Mouse (Mus musculus) layer of hippocampus, postnatal 14 days (tissue): ENCODE measurements around the gene Inka2. TPM values are rescaled to one million over a fixed set of nuclear protein-coding genes. Genes with fewer than 3 reads are reported as not detected.

Experiments used
- DNase-seq, 2 experiments: peaks; one replicate each; pipeline ENCODE4 v3.0.0; 2021 to 2022; ENCODE audit warnings: low spot score in 2 of 2, mixed read lengths in 1 of 2
- total RNA-seq, 2 experiments: library from RNA; stranded (reverse); gene quantifications; 2 replicates each; pipeline ENCODE4 v1.2.3; 2021

The Inka2 gene
- total RNA-seq, 2 experiments from 2014 or later: 50.0 to 50.9 TPM

DNA sequence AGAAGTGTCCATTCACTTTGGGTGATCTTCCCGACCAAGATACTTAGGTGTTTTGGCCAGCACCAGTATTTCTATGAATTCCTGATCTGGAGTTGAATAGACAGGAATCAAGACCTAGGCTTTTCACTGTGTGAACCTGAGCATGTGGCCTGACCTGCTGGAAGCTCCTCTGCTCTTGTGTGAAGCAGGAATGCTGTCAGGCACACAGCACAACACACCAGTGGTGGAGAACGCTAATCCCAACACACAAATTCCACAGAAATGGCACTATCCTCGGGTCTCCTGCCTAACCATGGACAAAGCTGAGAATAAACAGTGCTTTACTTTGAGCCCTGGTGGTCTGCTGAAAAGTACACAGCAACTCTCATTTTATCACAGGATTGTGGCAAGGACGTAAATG is 16.1 kb downstream of the Inka2 start:
- no peak for DNase-seq

DNA sequence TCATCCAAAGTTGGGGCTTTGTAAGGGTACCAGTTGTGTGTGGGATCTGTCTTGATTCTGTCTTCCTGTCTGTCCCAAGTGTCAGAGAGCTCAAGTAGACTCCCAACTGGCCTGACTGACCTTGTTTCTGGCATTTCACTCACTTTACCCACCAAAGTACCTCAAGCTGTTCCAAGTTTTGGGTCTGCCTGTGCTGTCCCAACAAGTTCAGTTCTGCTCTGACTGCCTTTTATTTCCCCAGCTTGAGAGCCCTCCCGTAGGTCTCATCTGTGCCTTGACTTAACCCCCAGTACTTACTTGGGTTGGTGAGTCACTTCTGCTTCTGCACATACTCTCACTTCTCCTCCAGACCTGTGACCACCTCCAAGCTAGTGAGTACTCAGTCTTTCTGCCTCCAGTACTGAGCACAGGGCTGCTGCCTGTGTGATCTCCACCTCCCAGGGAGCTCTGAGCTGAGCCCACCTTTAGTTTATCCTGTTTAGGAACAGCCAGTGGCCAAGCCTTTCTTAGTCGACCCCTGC is 17.3 kb downstream of the Inka2 start:
- no peak for DNase-seq

- DNase-seq: no peak
These were observed 18.1 kb downstream of the Inka2 start for GRCm38 (mm10) chr3:105722510-105722909.

DNA sequence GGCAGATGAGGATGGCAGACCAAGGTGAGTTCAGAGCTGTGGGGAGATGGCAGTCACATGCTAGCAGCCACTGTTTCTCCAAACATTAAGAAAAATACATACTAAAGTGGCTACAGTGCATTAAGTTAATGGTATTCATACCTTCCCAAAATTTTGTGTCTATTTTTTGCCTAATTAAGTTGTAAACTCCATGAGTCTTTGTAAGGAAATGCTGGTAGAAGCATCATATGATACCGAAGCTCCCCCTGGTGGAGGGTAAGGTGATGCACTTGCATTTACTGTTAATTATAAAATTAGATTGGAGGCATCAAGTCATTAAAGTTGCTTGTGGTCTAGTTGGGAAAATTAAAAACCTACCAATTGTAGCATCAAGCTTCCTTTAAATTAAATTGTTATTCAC is 21.6 kb downstream of the Inka2 start:
- DNase-seq: peak in 1 of 2 experiments; percentile 83

- DNase-seq: no peak
These were observed 28.0 kb downstream of the Inka2 start for GRCm38 (mm10) chr3:105732360-105732759.

DNA sequence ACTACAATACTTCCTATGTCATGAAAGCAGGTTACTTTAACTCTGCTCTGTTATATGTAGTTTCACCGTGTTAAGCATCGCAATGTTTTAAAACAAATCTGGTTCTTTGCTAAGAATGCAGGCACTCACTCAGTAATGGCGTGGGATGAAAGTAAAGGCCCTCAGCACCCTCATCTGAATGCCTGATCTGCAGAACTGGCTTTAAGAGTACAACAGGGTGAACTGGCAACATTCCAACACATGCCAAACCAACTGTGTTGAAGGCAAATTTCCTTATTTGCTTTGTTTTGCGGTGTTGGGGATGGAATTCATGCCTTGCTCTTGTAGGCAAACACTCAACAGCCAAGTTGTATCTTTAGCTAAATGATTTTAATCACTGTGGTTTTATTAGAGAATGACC is 29.1 kb downstream of the Inka2 start:
- DNase-seq: no peak

DNA sequence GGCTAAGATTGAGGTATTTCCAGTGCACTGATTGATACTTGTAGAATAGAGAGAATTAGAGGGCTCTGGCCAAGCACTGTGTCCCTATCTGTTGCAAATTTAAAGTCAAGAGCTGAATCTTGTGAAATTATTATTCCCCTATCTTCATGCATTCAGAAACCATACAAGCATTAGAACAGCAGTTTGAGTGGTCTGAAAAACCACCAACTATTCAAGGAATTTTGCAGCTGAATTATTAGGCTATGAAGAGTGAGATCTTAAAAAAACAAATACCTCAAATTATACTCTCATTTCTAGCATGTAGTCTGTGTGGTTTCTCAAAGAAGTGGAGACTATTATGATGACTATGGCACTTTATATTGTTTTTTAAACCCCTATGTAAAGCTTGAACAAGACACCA is 30.9 kb downstream of the Inka2 start:
- DNase-seq: no peak

DNA sequence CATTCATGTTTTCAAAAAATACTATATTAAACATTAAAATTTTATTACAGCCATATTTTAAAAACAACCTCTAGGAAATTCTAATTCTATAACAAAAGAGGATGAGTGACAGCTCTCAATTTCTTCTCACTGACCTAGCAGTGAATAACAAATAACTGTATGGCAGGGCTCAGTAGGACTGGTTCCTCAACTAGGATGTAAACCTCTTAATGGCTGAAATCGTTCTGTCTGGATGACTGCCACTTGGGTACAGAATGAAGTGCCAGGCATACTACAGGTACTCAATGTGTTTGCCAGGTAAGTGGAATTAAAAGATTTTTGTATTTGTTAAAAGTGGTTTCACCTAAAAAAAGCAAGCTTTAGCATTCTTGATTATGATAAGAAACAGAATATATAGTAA is 31.7 kb downstream of the Inka2 start:
- no peak for DNase-seq

- no peak for DNase-seq
These were observed 32.7 kb downstream of the Inka2 start for GRCm38 (mm10) chr3:105737070-105737469.

- no peak for DNase-seq
These were observed 33.3 kb downstream of the Inka2 start for GRCm38 (mm10) chr3:105737666-105738065.

- no peak for DNase-seq
These were observed 42.1 kb downstream of the Inka2 start for GRCm38 (mm10) chr3:105746542-105746941.

- no peak for DNase-seq
These were observed 46.4 kb downstream of the Inka2 start for GRCm38 (mm10) chr3:105750810-105751209.

DNA sequence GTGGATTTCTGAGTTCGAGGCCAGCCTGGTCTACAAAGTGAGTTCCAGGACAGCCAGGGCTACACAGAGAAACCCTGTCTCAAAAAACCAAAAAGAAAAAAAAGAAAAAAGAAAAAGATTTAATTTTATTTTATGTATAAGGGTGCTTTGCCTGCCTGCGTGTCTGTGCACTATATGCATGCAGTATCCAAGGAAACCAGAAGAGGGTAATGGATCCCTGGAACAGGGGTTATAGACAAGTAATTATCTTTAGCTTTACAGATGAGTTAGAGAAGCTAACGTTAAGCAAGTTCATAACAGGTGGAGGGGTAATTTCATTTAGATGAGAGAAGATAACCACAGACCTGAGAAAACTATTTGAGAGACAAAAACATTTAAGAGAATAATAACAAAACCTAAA is 49.8 kb downstream of the Inka2 start:
- no peak for DNase-seq

DNA sequence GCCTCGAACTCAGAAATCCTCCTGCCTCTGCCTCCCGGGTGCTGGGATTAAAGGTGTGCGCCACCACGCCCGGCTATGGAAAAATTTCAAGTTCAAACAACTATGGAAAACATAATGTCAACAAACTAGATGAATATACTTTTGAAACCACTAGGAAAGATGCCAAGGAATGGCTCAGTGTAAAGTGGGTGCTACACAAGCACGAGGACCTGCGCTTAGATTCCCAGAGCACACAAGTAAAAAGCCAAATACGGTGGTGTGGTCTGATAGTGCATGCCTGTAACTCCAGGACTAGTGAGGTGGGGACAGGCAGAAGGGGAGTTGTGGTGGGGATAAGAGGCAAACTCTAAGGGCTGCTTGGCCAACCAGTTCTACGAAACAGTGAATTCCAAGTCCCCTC is 50.7 kb downstream of the Inka2 start:
- no peak for DNase-seq

DNA sequence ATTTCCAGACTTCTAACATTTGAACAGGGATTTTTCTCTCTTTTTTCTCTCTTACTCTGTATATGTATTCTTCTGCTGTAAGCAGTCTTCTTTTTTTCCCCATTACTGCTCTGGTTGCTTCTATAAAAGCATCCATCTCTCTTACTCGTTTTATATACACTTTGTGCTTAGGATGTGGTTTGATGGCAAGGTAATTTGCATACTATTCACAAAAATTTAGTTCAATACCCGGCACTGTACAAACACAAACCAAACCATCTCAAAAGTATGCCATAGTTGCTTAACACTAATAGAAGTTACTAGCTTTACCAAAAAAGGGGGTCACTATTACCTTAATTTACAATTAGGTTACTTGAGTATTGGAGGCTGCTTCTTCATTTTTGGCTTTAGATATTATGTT is 52.1 kb downstream of the Inka2 start:
- DNase-seq: no peak

DNA sequence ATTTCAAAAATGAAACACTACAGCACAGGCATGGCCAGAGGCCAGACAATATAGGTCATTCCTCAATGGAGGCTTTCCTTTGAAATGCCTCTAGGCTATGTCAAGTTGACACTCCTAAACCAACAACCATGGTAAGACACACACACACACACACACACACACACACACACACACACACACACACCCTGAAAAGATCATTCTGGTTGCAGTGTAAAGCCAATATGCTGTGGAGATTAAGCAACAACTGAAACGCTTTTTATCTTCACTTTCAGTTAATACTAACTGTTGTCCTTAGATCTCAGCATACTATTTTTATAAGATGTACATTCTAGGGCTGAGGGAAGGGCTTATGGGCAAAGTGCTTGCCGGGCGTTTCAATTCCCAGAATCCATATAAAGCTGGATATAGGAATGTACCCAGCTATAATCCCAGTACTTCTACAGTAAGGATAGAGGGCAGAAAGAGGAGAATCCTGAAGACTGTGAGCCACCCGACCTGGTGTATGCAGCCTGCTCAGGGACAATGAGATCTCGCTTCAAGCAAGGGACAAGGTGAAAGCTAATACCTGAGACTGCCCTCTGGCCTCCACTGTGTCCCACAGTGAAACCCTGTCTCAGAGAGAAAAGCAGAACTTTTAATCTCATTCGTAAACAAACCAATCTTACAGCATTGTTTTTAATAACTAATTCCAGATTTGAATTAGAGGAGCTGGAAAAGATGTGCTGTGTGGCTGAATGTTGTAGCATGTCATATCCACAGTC is 53.1 kb downstream of the Inka2 start:
- no peak for DNase-seq

DNA sequence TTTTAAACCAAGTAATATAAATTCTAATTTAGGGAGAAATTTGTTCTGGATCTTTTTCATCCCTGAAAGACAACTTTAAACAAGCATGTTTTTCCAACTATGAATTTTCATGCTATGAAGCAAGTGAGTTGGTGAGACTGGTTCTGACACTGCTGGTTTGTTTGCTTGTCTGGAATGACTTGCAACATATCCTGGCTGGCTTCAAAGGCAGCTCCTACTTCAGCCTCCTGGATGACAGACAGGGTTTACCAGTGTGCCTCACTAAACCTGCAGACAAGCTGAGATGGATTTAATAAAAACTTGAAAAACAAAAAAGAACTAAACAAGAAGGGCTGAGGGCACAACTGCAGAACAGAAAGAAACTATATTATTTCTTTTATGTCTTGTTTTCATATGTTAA is 53.7 kb downstream of the Inka2 start:
- peak in 1 of 2 experiments; percentile 22 for DNase-seq

DNA sequence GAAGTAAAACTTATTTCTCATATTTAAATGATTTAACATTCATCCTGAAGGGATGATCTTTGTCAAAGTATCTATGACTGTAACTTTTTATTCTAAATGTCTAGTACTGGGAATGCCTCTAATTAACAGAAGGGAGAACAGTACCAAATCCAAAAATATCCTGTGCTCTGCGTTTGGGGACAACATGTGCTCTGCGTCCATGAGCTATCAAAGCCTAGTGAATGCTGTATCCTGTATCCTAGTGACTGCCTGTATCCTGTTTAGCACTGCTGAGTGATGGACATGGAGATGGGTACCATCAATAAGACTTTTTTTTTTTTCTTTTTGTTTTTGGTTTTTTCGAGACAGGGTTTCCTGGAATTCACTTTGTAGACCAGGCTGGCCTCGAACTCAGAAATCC is 54.3 kb downstream of the Inka2 start:
- peak in 1 of 2 experiments; percentile 54 for DNase-seq

DNA sequence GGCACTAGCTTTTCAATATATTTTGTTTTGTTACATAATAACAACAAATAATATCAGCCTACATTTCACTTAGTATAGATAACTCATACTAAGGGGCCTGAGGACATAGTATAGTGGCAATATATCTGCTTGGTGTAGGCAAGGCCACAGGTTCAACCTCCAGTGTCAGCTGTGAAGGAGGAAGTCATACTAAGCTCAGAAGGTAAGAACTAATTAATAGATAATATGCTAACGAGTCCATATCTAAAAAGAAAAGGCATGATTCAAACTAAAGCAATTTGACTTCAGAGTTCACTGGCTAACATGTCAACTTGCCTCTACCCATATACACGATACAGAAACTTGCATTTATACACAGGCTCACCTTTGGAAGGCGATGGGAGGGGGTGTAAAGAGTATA is 55.7 kb downstream of the Inka2 start:
- no peak for DNase-seq

DNA sequence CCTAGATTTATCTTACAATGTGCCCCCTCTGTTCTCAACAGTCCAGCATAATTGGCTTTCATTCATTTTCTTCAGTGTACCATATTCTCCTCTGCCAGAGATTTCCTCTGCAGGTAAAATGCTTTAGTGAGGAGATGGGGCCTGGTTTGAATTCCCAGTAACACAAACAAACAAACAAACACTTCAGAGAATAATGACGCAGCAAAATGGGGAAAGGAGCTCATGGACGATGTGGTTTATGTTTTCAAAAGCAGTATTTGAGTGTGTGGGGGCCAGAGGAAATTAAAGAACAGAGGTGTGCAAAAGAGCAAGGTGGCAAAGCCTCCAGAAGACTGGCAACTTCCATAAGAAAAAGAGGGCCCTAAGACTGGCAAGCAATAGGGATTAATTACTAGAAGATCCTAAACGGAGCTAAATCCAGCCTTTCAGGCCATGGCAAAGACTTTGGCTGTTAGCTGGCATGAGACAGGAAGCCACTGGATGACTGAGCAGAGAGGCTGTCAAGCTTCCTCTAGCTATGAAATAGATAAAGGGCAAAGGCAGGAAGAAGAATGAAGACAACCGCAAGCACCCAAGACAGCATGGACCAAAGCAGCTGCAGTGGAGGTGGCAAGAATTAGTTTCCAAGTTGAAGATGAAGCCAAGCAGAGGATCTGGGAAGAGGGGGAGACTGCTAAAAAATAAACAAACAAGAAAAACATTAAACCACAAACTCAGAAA is 58.9 kb downstream of the Inka2 start:
- DNase-seq: no peak

DNA sequence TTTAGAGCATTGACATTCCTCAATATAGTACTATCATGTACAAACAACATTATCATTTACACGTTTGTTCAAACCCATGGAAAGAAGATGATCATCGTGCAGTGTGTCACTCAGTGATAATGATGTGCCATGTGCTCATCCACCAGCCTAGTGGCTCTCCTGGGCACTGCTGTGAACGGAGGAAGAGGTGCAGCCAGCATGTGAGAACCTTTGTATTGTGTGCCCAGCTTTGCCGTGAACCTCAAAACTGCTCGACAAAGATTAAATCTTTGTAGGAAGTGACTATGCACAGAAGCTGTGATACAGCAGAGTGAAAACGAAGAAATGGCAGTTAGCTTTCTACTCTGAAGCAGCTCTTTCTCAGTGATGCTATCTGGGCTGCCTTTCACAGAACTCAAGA is 64.1 kb downstream of the Inka2 start:
- no peak for DNase-seq

GRCm38 (mm10) chr3:105769380-105769779 is 65.0 kb downstream of the Inka2 start:
- no peak for DNase-seq
